In the genomic region with DNA sequence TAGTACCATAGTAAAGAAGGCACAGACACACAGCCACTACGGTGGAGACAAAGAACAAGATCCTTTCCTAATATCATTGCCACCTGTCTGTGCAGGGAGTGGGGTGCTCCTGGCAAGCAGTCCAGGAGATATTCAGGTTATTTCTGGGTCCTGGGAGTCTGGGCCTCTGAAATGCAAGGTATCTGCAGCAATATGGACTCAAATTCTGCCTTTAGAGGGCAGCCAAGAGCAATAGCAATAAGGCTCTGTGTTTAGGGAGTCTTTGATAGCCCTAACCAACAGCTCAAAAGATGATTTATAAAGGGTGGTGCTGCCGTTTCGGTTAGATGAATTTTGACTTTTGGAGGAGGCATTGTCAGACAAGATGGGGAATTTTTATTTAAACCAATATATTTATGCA, we compare ENCODE assay signal across 8 mouse cellular contexts. TPM values are rescaled to one million over a fixed set of nuclear protein-coding genes. Genes with fewer than 3 reads are reported as not detected.
DNase-seq lines count a peak whose midpoint lies in the region; ATAC-seq and TF ChIP-seq lines count a peak whose summit lies in the region.

No protein-coding gene starts in this region.

- no peak overlapping the region for H3K9ac ChIP-seq in heart, adult 2 months (ENCODE audit: low read depth, low read length)
- H3K9ac ChIP-seq in stomach, embryonic 16.5 days (ENCODE audit: low read length) = no peak overlapping the region

- TF ChIP-seq POLR2A in heart, adult 2 months (IDR thresholded peaks at IDR 0.05; ENCODE audit: insufficient read depth, low read depth, low read length) = no peak
- no peak for TF ChIP-seq POLR2A in testis, adult 2 months (IDR thresholded peaks at IDR 0.05; ENCODE audit: control insufficient read depth, low read depth, low read length)

- no peak overlapping the region for H3K27ac ChIP-seq in heart, adult 2 months
- peak overlapping the region; percentile 0; the same call in 1 of the 2 replicates for H3K27ac ChIP-seq in testis, adult 2 months (ENCODE audit: control insufficient read depth, insufficient read depth, low read depth, low read length)
- 0 out of 2 replicates have a peak overlapping the region, but pooled peaks have one; percentile 11 for H3K27ac ChIP-seq in stomach, embryonic 16.5 days (ENCODE audit: low read length)

- no peak overlapping the region for H3K4me2 ChIP-seq in stomach, embryonic 16.5 days (ENCODE audit: low read depth, low read length)

- H3K27me3 ChIP-seq in heart, adult 2 months (ENCODE audit: control insufficient read depth, insufficient read depth, low read length) = no peaks in the 10 kb centered on the region
- no peaks in the 10 kb centered on the region for H3K27me3 ChIP-seq in testis, adult 2 months (ENCODE audit: control insufficient read depth, insufficient read depth, low read length)
- no peaks in the 10 kb centered on the region for H3K27me3 ChIP-seq in stomach, embryonic 16.5 days (ENCODE audit: control insufficient read depth, insufficient read depth, low read length)

- DNase-seq in heart, adult 2 months = peak in 1 of 2 experiments; percentile 5
- DNase-seq in heart, postnatal 25 days (ENCODE audit: low spot score) = no peak
- DNase-seq in testis, postnatal 14 days (ENCODE audit: low spot score) = no peak
- peak; percentile 10 for DNase-seq in cerebellum, adult 9-10 months
- DNase-seq in kidney, postnatal 4 days = peak; percentile 7 to 30
- DNase-seq in right cerebral cortex, postnatal 4 days = no peak

- no peak overlapping the region for H3K4me3 ChIP-seq in heart, adult 2 months
- H3K4me3 ChIP-seq in testis, adult 2 months (ENCODE audit: control insufficient read depth, low read depth, low read length) = no peak overlapping the region
- H3K4me3 ChIP-seq in stomach, embryonic 16.5 days (replicated peaks; ENCODE audit: low read length) = no peak overlapping the region

- no peak for TF ChIP-seq EP300 in heart, adult 2 months (IDR thresholded peaks at IDR 0.05; ENCODE audit: insufficient read depth, low read depth, low read length)

- TF ChIP-seq CTCF in heart, adult 2 months (IDR thresholded peaks at IDR 0.05) = peak; percentile 71
- TF ChIP-seq CTCF in testis, adult 2 months (IDR thresholded peaks at IDR 0.05; ENCODE audit: control insufficient read depth, insufficient read depth, insufficient replicate concordance, low read depth, low read length) = no peak

- intact Hi-C loops in heart, adult 2 months (cut with DNase I) = loop anchor here (5.0 kb wide), 1 partner anchor 412 kb away; no protein-coding TSS in a partner anchor
- intact Hi-C loops in heart, postnatal 25 days (cut with DNase I) = loop anchor here (5.0 kb wide), 2 partner anchors 327 to 417 kb away; no protein-coding TSS in a partner anchor

- H3K9me3 ChIP-seq in stomach, embryonic 16.5 days (replicated peaks; ENCODE audit: control insufficient read depth, low read length) = no peaks in the 10 kb centered on the region

- no peaks in the 10 kb centered on the region for H3K36me3 ChIP-seq in heart, adult 2 months (ENCODE audit: control insufficient read depth, insufficient read depth, low read length)
- no peaks in the 10 kb centered on the region for H3K36me3 ChIP-seq in testis, adult 2 months (ENCODE audit: control insufficient read depth, insufficient read depth, low read length)
- H3K36me3 ChIP-seq in stomach, embryonic 16.5 days (ENCODE audit: control insufficient read depth, insufficient read depth, low read length) = no peaks in the 10 kb centered on the region

- no peak for ATAC-seq in stomach, embryonic 16.5 days (ENCODE audit: insufficient read depth, low FRiP score)

- H3K4me1 ChIP-seq in heart, adult 2 months (ENCODE audit: control insufficient read depth, insufficient read depth, low read length) = peaks cover 3% of the 10 kb centered on the region
- H3K4me1 ChIP-seq in testis, adult 2 months (ENCODE audit: control insufficient read depth, insufficient read depth, low read length) = no peaks in the 10 kb centered on the region
- H3K4me1 ChIP-seq in stomach, embryonic 16.5 days (ENCODE audit: control insufficient read depth, insufficient read depth, low read length) = peaks cover 3% of the 10 kb centered on the region; the same call in 1 of the 2 replicates

- no peaks in the 10 kb centered on the region for H3K79me2 ChIP-seq in heart, adult 2 months (replicated peaks; ENCODE audit: control insufficient read depth, insufficient read depth, low read length)

- 62% methylated on average over 3 of the region's 3 CpGs for WGBS in heart, adult 2 months
- WGBS in stomach, embryonic 16.5 days = 58% methylated on average over 3 of the region's 3 CpGs

RNA-seq across cellular contexts. Expression of a gene that starts 0.9 kb away (rescaled TPM):
- total RNA-seq in heart, adult 2 months (2021) = under 1 TPM in 1 of 2 experiments, not detected in 1; 0.20 TPM
- polyA plus RNA-seq in heart, adult 2 months (2012; rRNA removed) = 0.12 TPM in 1 of 2 replicates, not detected in the other
- total RNA-seq in heart, postnatal 25 days (2021) = not detected
- 0.48 and 0.54 TPM in 2 replicates for polyA plus RNA-seq in testis, adult 2 months (2012; rRNA removed)
- 0.20 and 0.48 TPM in 2 replicates for polyA plus RNA-seq in stomach, embryonic 16.5 days (2015; fragmentation: Nextera tagmentation; extraction: Ambion mirVana)

RNA-seq across cellular contexts. Expression of a gene that starts 44.6 kb away (rescaled TPM):
- not detected for total RNA-seq in heart, adult 2 months (2021)
- polyA plus RNA-seq in heart, adult 2 months (2012; rRNA removed) = not detected in 2 replicates
- total RNA-seq in heart, postnatal 25 days (2021) = not detected
- polyA plus RNA-seq in testis, adult 2 months (2012; rRNA removed) = 0.05 TPM in 1 of 2 replicates, not detected in the other
- polyA plus RNA-seq in stomach, embryonic 16.5 days (2015; fragmentation: Nextera tagmentation; extraction: Ambion mirVana) = 5.3 and 5.4 TPM in 2 replicates

Comparison
In these comparisons a context has a peak if more than half of its experiments do, and no peak if none do; other contexts are left out.
1. DNase-seq: peak in cerebellum, adult 9-10 months (single experiment) and kidney, postnatal 4 days (2 of 2); none in heart, postnatal 25 days (single experiment), testis, postnatal 14 days (single experiment) and right cerebral cortex, postnatal 4 days (single experiment).